Mouse (Mus musculus): ENCODE data around the gene Gcfc2.

Gcfc2 gene

DNA sequence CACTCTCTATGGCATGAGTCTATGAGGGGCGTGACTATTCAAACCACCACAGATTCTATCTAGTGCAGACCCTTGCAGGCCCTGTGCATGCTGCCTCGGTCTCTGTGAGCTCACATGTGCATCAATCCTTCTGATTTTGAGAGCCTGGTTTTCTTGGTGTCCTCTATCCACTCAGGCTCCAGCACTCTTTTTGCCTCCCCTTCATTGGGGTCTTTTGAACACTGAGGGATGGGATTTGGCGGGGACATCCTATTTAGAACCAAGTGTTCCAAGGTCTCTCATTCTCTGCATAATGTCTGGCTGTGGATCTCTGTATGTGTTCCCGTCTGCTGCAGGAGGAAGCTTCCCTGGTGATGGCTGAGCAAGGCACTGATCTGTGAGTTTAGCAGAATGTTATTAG, 55.8 kb downstream of the Gcfc2 start:
- no peak for DNase-seq (ENCODE audit: low spot score)

DNA sequence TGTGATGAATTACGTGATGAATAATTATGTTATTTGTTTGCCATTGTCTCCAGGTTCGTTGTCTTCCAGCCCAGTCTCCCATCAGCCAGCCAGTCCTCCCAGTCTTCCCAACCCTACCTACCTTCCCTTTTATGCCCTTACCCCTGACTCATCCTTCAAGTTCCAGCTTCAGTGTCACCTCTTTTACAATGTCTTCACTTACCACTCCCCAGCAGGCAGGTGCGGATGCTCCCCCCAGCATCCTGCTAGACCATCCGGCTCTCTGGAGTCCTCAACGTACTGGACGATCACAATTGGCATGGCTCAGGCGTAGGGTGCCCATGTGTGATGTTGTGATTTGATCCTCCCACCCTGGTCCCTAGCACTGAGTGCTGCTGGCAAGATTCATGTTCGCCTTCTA, 62.7 kb downstream of the Gcfc2 start:
- no peak for DNase-seq (ENCODE audit: low spot score)

- no peak for DNase-seq (ENCODE audit: low spot score)
Measured at GRCm38 (mm10) chr6:81986599-81986998, 63.1 kb downstream of the Gcfc2 start.

DNA sequence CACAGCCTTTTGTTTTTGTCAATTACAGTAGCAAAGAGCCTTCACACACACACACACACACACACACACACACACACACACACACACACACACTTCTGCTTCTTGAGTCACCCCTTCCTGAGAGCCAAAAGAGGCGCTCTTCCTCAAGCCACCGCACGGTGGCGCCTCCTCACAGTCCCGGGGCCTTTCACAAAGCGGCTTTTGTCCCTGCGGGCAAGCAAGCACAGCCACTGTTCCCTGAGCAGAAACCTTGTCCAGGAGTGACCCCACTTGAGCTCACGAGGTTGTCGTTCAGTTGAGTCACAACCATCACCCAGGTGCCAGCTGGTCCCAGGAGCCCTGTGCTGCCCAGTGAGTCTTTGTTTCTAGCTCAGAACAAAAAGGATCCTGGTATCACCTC, 63.5 kb downstream of the Gcfc2 start:
- peak; percentile 88 for DNase-seq (ENCODE audit: low spot score)

GRCm38 (mm10) chr6:81987580-81987979, 64.1 kb downstream of the Gcfc2 start:
- DNase-seq (ENCODE audit: low spot score) = no peak

- DNase-seq (ENCODE audit: low spot score) = no peak
Measured at GRCm38 (mm10) chr6:81988341-81988740, 64.9 kb downstream of the Gcfc2 start.

DNA sequence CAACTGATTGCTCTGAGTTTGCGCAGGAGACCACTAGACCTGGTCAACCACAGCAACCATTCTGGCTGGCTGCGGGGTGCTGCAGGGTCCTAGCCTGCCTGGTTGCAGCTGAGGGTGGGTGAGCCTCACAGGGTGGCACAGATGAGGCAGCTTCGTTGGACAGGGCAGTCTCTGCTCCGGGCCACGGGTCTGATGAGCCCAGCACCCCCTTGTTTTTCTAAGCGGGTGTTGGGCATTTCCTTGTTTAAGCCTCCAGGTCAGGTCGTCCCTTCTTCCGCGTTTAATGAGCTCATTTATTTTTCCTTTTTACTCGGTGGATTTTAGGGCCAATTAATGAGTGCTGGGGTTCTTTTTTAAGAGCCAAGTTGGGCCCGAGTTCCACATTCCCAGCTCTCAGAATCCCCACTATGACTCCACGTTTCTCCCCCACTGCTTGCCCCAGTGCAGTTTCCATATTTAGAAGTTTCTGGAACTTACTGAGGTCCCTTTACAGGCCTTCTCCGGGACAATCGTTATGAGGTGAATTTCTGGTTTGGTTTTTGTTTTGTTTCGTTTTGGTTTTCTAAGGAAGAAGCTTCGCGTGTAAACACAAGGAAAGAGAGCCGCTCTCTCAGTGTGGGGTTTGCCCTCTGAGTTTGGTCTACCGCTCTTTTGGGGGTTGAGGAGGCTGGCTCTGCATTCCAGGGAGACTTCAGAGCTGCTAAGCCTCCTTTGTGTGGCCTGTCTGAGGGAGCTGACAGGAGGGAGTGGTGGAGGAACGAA, 66.8 kb downstream of the Gcfc2 start:
- no peak for DNase-seq (ENCODE audit: low spot score)
